ENCODE assay signal across 37 mouse cellular contexts in genomic region chr15:81982173-81982572, GRCm38 (mm10). TPM values are rescaled to one million over a fixed set of nuclear protein-coding genes. Genes with fewer than 3 reads are reported as not detected.
DNase-seq lines count a peak whose midpoint lies in the region; ATAC-seq and TF ChIP-seq lines count a peak whose summit lies in the region.
"Had no signal": no experiment of that assay in that cellular context is flagged by ENCODE, and none has a peak within 500 bp of the region (broad histone marks: within the 10 kb centered on the region; RNA-seq: fewer than 3 reads in every experiment).

No protein-coding gene starts in this region.

- no peak for TF ChIP-seq CTCF in MEL (IDR thresholded peaks at IDR 0.05 in 2 of 3, conservative IDR thresholded peaks at IDR 0.05 in 1 of 3; ENCODE audit: control insufficient read depth in 1 of 3, insufficient read depth in 1 of 3, low read depth in 2 of 3, low read length in 3 of 3, poor library complexity in 1 of 3, severe bottlenecking in 1 of 3)

- no peaks in the 10 kb centered on the region for H3K79me2 ChIP-seq in MEL (ENCODE audit: control insufficient read depth, insufficient read depth, low read length, poor library complexity)

- no peak overlapping the region for H3K4me2 ChIP-seq in forebrain, embryonic 15.5 days (replicated peaks)
- H3K4me2 ChIP-seq: embryonic facial prominence, embryonic 13.5 days; forebrain, embryonic 12.5 days; heart, embryonic 13.5 days; hindbrain, embryonic 14.5 days had no signal

- no peak for TF ChIP-seq POLR2A in MEL (IDR thresholded peaks at IDR 0.05; ENCODE audit: control insufficient read depth in 1 of 2, insufficient read depth in 1 of 2, low read depth in 1 of 2, low read length in 2 of 2, poor library complexity in 1 of 2)

- H3K4me1 ChIP-seq in MEL (ENCODE audit: control insufficient read depth in 1 of 2, insufficient read depth in 2 of 2, low read length in 2 of 2), result no peaks in the 10 kb centered on the region; a peak in 1 of 4 replicates
- H3K4me1 ChIP-seq in forebrain, embryonic 15.5 days, result peaks cover 12% of the 10 kb centered on the region
- H3K4me1 ChIP-seq: embryonic facial prominence, embryonic 13.5 days; heart, embryonic 10.5 days; heart, embryonic 13.5 days had no signal

- no peak overlapping the region for H3K27ac ChIP-seq in MEL (ENCODE audit: control insufficient read depth, low read depth, low read length)
- no peak overlapping the region for H3K27ac ChIP-seq in forebrain, embryonic 15.5 days (replicated peaks)
- H3K27ac ChIP-seq: embryonic facial prominence, embryonic 13.5 days; forebrain, embryonic 12.5 days; heart, adult 2 months; heart, embryonic 10.5 days; heart, embryonic 13.5 days; hindbrain, embryonic 14.5 days; hindbrain, postnatal 0 days had no signal

- no peak overlapping the region for H3K9ac ChIP-seq in MEL (ENCODE audit: control insufficient read depth, low read depth, low read length, poor library complexity, severe bottlenecking)
- no peak overlapping the region for H3K9ac ChIP-seq in forebrain, embryonic 15.5 days (replicated peaks)
- H3K9ac ChIP-seq: embryonic facial prominence, embryonic 13.5 days; forebrain, embryonic 12.5 days; heart, embryonic 13.5 days; hindbrain, embryonic 14.5 days had no signal

- H3K4me3 ChIP-seq in MEL (ENCODE audit: control insufficient read depth in 1 of 2, insufficient read depth in 1 of 2, low read depth in 2 of 2, low read length in 2 of 2), result no peak overlapping the region
- H3K4me3 ChIP-seq in forebrain, embryonic 15.5 days, result no peak overlapping the region
- H3K4me3 ChIP-seq: embryonic facial prominence, embryonic 13.5 days; erythroblast, embryonic 14.5 days; forebrain, embryonic 12.5 days; heart, adult 2 months; heart, embryonic 10.5 days; heart, embryonic 13.5 days had no signal

- TF ChIP-seq RAD21 in MEL (IDR thresholded peaks at IDR 0.05; ENCODE audit: low read depth, low read length), result no peak

- H3K9me3 ChIP-seq in MEL (replicated peaks; ENCODE audit: insufficient read depth, low read length), result no peaks in the 10 kb centered on the region
- H3K9me3 ChIP-seq in forebrain, embryonic 15.5 days, result no peaks in the 10 kb centered on the region
- H3K9me3 ChIP-seq: embryonic facial prominence, embryonic 13.5 days; forebrain, embryonic 12.5 days; heart, embryonic 10.5 days; heart, embryonic 13.5 days had no signal

- H3K36me3 ChIP-seq in MEL (ENCODE audit: control insufficient read depth in 1 of 2, insufficient read depth in 2 of 2, low read length in 2 of 2), result no peaks in the 10 kb centered on the region; a peak in 1 of 4 replicates
- no peaks in the 10 kb centered on the region for H3K36me3 ChIP-seq in forebrain, embryonic 15.5 days
- H3K36me3 ChIP-seq: embryonic facial prominence, embryonic 13.5 days; forebrain, embryonic 12.5 days; heart, embryonic 10.5 days; heart, embryonic 13.5 days had no signal

- WGBS in forebrain, embryonic 15.5 days, result 76% methylated on average over 1 of the region's 1 CpGs

- TF ChIP-seq EP300 in MEL (IDR thresholded peaks at IDR 0.05; ENCODE audit: low read depth in 1 of 2, low read length in 2 of 2), result no peak

- DNase-seq in embryo, embryonic 10.5 days (ENCODE audit: low spot score), result peak; percentile 23
- no peak for DNase-seq in embryo, embryonic 9.5 days (ENCODE audit: extremely low spot score)
- DNase-seq in kidney, adult 9 months, result peak; percentile 37
- DNase-seq in kidney, postnatal 14 days, result no peak
- DNase-seq in 3T3-L1 (ENCODE audit: low read depth, low spot score) (peak; percentile 25), MEL (ENCODE audit: low read depth, low spot score) (no peak)
- no peak for DNase-seq in spleen, postnatal 14 days (ENCODE audit: low spot score in 2 of 2)
- DNase-seq: adrenal gland, adult 8-10 months; adrenal gland, postnatal 25 days; B cell, adult 2 months; cerebellum, adult 11-12 months; cerebellum, adult 8-10 months; cerebellum, postnatal 10 days; embryo, embryonic 11 days; gastrocnemius, postnatal 10 days; gastrocnemius, postnatal 36 days; heart, adult 2 months; heart, postnatal 14 days; heart, postnatal 4 days had no signal

- no peak for ATAC-seq in forebrain, embryonic 15.5 days (replicated peaks)
- ATAC-seq: activated CD4-positive, CD25-positive, alpha-beta regulatory T cell, adult 4 months; forebrain, embryonic 16.5 days; hindbrain, postnatal 0 days; inflammation-experienced regulatory T-cells, adult 6 months; intestine, embryonic 16.5 days had no signal

- no peaks in the 10 kb centered on the region for H3K27me3 ChIP-seq in MEL (ENCODE audit: control insufficient read depth in 1 of 2, insufficient read depth in 2 of 2, low read length in 2 of 2)
- H3K27me3 ChIP-seq in forebrain, embryonic 15.5 days, result no peaks in the 10 kb centered on the region
- H3K27me3 ChIP-seq: embryonic facial prominence, embryonic 13.5 days; forebrain, embryonic 12.5 days; heart, embryonic 13.5 days had no signal

TF ChIP-seq in MEL, 35 proteins besides CTCF, POLR2A, EP300 and RAD21:
- TF ChIP-seq ETS1 (IDR thresholded peaks at IDR 0.05; ENCODE audit: low read depth, low read length), result no peak
- peak; percentile 67 for TF ChIP-seq HCFC1 (IDR thresholded peaks at IDR 0.05; ENCODE audit: low read depth, low read length)

RNA-seq across cellular contexts. Expression of gene 1700029P11Rik, which starts 1.8 kb away (rescaled TPM):
- total RNA-seq in MEL (2012; rRNA removed), result not detected in 2 replicates
- polyA plus RNA-seq in MEL (2012; ENCODE audit: insufficient read depth in 1 of 2, insufficient read length in 2 of 2, low read depth in 1 of 2, low replicate concordance in 2 of 2, missing spikeins in 1 of 2), result under 1 TPM in 1 of 2 experiments, not detected in 1; 0.07 TPM
- polyA plus RNA-seq in forebrain, embryonic 15.5 days (2015; fragmentation: Nextera tagmentation; extraction: Ambion mirVana), result not detected in 2 replicates
- total RNA-seq: adrenal gland, adult 8-10 months; adrenal gland, postnatal 25 days; common myeloid progenitor, adult 5-6 weeks; gastrocnemius, adult 18-20 months; gastrocnemius, postnatal 10 days; gastrocnemius, postnatal 36 days; granulocyte monocyte progenitor cell, adult 5-6 weeks; heart, adult 2 months; heart, postnatal 14 days; heart, postnatal 4 days; hindbrain, postnatal 0 days had no signal
- polyA plus RNA-seq: activated CD4-positive, CD25-positive, alpha-beta regulatory T cell, adult 4 months; brain, embryonic 14.5 days; embryonic facial prominence, embryonic 13.5 days; erythroblast, embryonic 14.5 days; forebrain, embryonic 12.5 days; forebrain, embryonic 16.5 days; heart, adult 2 months; heart, embryonic 10.5 days; heart, embryonic 13.5 days; heart, embryonic 16.5 days; hindbrain, embryonic 11.5 days; hindbrain, embryonic 14.5 days; hindbrain, postnatal 0 days; inflammation-experienced regulatory T-cells, adult 6 months; intestine, embryonic 16.5 days had no signal

RNA-seq across cellular contexts. Expression of gene Xrcc6, which starts 5.5 kb away (rescaled TPM):
- 90.3 and 108 TPM in 2 replicates for total RNA-seq in MEL (2012; rRNA removed)
- polyA plus RNA-seq in MEL (2012; ENCODE audit: insufficient read depth in 1 of 2, insufficient read length in 2 of 2, low read depth in 1 of 2, low replicate concordance in 2 of 2, missing spikeins in 1 of 2), result 100 to 1,000 TPM in 1 of 2 experiments, not detected in 1; 108 TPM
- 58.9 and 59.5 TPM in 2 replicates for polyA plus RNA-seq in forebrain, embryonic 15.5 days (2015; fragmentation: Nextera tagmentation; extraction: Ambion mirVana)

RNA-seq across cellular contexts. Expression of gene Pmm1, which starts 21.4 kb away (rescaled TPM):
- 72.7 and 77.5 TPM in 2 replicates for total RNA-seq in MEL (2012; rRNA removed)
- 100 to 1,000 TPM in 1 of 2 experiments, not detected in 1; 111 TPM for polyA plus RNA-seq in MEL (2012; ENCODE audit: insufficient read depth in 1 of 2, insufficient read length in 2 of 2, low read depth in 1 of 2, low replicate concordance in 2 of 2, missing spikeins in 1 of 2)
- 82.5 and 84.5 TPM in 2 replicates for polyA plus RNA-seq in forebrain, embryonic 15.5 days (2015; fragmentation: Nextera tagmentation; extraction: Ambion mirVana)

RNA-seq across cellular contexts. Expression of gene Csdc2, which starts 45.6 kb away (rescaled TPM):
- not detected in 2 replicates for total RNA-seq in MEL (2012; rRNA removed)
- not detected for polyA plus RNA-seq in MEL (2012; ENCODE audit: insufficient read depth in 1 of 2, insufficient read length in 2 of 2, low read depth in 1 of 2, low replicate concordance in 2 of 2, missing spikeins in 1 of 2)
- 130 and 133 TPM in 2 replicates for polyA plus RNA-seq in forebrain, embryonic 15.5 days (2015; fragmentation: Nextera tagmentation; extraction: Ambion mirVana)
- total RNA-seq: common myeloid progenitor, adult 5-6 weeks; granulocyte monocyte progenitor cell, adult 5-6 weeks had no signal
- polyA plus RNA-seq: activated CD4-positive, CD25-positive, alpha-beta regulatory T cell, adult 4 months; erythroblast, embryonic 14.5 days; inflammation-experienced regulatory T-cells, adult 6 months had no signal

RNA-seq across cellular contexts. Expression of gene Desi1, which starts 51.5 kb away (rescaled TPM):
- total RNA-seq in MEL (2012; rRNA removed), result 22.6 and 26.3 TPM in 2 replicates
- 100 to 1,000 TPM in 1 of 2 experiments, not detected in 1; 116 TPM for polyA plus RNA-seq in MEL (2012; ENCODE audit: insufficient read depth in 1 of 2, insufficient read length in 2 of 2, low read depth in 1 of 2, low replicate concordance in 2 of 2, missing spikeins in 1 of 2)
- polyA plus RNA-seq in forebrain, embryonic 15.5 days (2015; fragmentation: Nextera tagmentation; extraction: Ambion mirVana), result 42.3 and 44.7 TPM in 2 replicates

Comparison
In these comparisons a context has a peak if more than half of its experiments do, and no peak if none do; other contexts are left out.
1. DNase-seq: peak in embryo, embryonic 10.5 days (single experiment), kidney, adult 9 months (single experiment) and 3T3-L1 (single experiment); none in embryo, embryonic 9.5 days (single experiment), kidney, postnatal 14 days (single experiment), MEL (single experiment) and spleen, postnatal 14 days (0 of 2).